Mouse (Mus musculus) urinary bladder, adult 2 months (tissue): ENCODE measurements around the gene Sowahc. TPM values are rescaled to one million over a fixed set of nuclear protein-coding genes. Genes with fewer than 3 reads are reported as not detected.

Experiments used
- DNase-seq: peaks from one replicate; pipeline ENCODE4 v3.0.0; 2022; ENCODE audit warnings: low spot score
- polyA plus RNA-seq: library from polyadenylated mRNA; depleted of rRNA; stranded (reverse); fragments of >200 nt; gene quantifications from 2 replicates; pipeline ENCODE4 v1.2.3, GENCODE M21; 2012; rRNA removed

Gene Sowahc
- polyA plus RNA-seq, 1 experiment: 31.7 TPM

DNA sequence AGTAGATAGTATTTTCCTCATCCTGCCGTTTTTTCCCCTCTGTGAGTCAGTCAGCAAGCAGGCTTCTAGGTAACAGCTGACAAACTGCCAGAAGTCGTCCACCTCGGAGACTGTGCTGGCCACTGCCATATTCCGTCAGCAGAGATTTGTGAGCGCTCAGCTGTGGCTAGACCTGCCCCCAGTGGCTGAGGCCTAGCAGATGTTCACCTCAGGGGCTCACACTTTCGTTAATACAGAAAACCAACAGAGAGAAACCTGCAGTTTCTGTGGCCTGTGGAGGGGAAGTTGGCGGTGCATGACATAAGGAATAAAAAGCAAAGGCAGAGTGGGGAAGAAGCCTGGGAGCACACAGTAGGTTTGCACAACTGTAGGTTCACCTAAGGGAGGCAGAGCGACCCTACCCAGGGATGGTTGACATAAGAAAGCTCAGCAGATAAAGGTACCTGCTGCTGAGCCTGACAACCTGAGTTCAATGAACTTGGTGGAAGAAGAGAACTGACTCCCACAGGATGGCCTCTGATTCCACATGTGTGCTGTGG is 31.9 kb downstream of the Sowahc start:
- no peak for DNase-seq

DNA sequence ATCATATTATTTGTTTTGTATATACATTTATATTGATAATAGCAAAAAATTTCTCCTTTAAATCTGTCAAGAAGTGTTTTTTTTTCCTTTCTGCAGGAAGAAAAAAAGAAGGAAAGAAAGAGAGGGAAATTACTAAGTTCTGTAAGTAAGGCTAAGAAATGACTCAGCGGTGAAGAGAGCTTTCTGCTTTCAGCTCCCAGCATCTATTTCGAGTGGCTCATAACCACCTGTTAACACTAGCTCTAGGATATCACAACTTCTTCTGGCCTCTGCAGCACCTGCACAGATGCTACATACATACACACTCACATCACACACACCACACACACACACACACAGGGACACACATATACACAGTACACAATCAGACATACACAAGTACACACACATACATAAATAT is 34.8 kb downstream of the Sowahc start:
- DNase-seq: no peak

- no peak for DNase-seq
These were observed 37.8 kb downstream of the Sowahc start for GRCm38 (mm10) chr10:59259572-59259971.

DNA sequence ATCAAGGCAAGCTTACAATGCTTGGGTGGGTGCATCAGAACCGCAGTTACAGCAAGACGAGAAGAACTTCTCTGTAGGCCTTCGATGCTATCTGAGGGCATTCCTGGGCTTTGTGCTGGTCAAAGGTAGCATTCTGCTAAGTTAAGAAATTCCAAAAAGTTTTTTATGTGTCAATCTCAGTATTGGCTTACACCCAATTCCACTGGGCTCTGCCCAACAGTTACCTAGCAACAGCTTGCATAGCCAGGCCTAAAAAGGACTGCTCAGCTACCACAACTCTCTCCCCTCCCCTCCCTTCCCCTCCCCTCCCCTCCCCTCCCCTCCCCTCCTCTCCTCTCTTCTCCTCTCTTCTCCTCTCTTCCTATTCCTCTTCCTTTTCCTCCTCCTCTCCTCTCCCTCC is 39.9 kb downstream of the Sowahc start:
- no peak for DNase-seq

- no peak for DNase-seq
These were observed 40.3 kb downstream of the Sowahc start for GRCm38 (mm10) chr10:59262021-59262420.

DNA sequence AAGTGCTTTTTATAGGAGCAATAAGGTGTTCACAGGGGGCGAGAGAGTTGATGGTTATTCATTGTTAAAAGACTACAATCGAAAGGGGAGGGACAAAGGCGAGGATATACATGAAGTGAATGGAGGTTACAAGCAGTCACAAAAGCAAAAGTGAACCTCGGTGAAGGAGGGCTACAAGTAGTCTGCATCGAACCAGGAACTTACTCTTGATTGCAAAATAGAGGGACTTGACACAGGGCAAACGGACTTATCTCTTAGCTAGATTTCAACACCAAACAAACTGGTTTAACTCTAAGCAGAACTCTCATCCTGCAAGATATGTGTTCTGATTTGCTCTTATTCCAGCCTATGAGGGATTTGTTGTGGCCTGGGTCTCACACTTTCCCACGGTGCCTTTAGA is 41.2 kb downstream of the Sowahc start:
- no peak for DNase-seq

- no peak for DNase-seq
These were observed 43.3 kb downstream of the Sowahc start for GRCm38 (mm10) chr10:59265067-59265466.

GRCm38 (mm10) chr10:59265674-59266073 is 43.9 kb downstream of the Sowahc start:
- DNase-seq: no peak

- no peak for DNase-seq
These were observed 44.3 kb downstream of the Sowahc start for GRCm38 (mm10) chr10:59266097-59266496.

DNA sequence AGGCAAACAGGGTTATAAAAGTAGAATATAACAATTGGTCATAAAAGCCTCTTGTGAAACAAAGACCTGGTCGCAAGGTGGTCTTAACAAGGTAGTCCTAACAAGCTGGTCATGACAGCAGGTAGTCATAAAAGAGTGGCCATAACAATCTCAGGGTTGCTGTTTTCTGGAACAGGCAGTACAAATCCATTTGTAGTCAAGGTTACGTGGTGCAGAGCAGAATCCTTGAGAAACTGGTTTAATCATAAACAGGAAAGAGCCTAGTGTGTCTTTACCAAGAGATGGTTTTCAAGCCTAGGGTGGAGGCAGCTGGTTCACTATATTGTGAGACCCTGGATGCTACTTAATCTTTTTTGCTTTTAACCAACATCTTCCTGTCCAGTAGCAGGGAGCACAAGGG is 45.5 kb downstream of the Sowahc start:
- no peak for DNase-seq

DNA sequence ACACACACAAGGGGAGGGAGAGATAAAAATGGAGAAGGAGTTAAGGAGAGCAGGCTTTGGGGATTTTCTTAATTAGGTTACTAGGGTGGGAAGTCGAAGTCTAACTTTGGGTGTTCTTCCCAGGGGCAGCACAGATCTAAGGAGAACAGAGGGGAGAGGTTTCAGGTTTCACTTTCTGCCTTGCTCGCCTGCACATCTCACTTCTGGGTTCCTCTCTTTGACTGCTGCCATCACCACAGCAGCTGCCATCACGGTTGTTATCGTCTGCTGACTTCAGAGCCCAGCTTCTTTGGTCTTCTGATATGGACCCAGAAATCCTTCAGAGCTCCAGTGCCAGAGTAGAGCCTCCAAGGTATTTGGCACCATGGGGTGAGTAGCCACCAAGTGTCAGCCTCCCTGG is 46.4 kb downstream of the Sowahc start:
- DNase-seq: no peak

GRCm38 (mm10) chr10:59268754-59269153 is 47.0 kb downstream of the Sowahc start:
- DNase-seq: no peak

DNA sequence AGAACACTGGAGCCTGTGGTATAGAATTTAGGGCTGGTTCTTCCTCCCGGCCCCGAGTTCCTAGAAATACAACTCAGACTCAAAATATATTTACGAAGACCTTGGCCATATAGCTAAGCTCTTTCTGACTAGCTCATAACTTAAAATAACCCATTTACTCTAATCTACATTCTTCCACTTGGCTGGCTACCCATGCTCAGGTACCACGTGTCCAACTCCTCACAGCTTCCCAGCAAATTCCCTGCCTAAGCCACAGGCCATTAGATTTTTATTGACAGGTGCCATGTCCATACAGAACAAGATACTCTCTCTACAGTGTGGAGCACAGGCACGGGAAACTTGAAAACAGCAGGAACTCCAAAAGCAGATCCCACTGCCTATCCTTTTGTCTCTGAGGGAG is 54.0 kb downstream of the Sowahc start:
- no peak for DNase-seq

Other genes starting within 250 kb of the Sowahc start
- gene Sept10, start 106 bp upstream of the Sowahc start, polyA plus RNA-seq: 28.0 and 31.4 TPM in 2 replicates
- 36.0 TPM in 2 replicates for gene P4ha1, start 101.3 kb downstream of the Sowahc start, polyA plus RNA-seq
- gene Gm10273, start 173.7 kb downstream of the Sowahc start, polyA plus RNA-seq: 11.5 and 11.7 TPM in 2 replicates
- gene Pla2g12b, start 181.7 kb downstream of the Sowahc start, polyA plus RNA-seq: 0.06 and 0.11 TPM in 2 replicates
- 0.19 and 0.40 TPM in 2 replicates for gene Oit3, start 219.8 kb downstream of the Sowahc start, polyA plus RNA-seq